Mouse (Mus musculus): Measurements from ENCODE around the gene Olfr1359. TPM values are rescaled to one million over a fixed set of nuclear protein-coding genes. Genes with fewer than 3 reads are reported as not detected.
"Not testable (repeated sequence)": the region's sequence is repeated elsewhere in the genome, so short reads cannot be mapped to it uniquely, and the experiment has no call there.

The Olfr1359 gene
- total RNA-seq (2021) = not detected
- long read RNA-seq, experiment 1 = 0 reads
- long read RNA-seq, experiment 2 = 0 reads

DNA sequence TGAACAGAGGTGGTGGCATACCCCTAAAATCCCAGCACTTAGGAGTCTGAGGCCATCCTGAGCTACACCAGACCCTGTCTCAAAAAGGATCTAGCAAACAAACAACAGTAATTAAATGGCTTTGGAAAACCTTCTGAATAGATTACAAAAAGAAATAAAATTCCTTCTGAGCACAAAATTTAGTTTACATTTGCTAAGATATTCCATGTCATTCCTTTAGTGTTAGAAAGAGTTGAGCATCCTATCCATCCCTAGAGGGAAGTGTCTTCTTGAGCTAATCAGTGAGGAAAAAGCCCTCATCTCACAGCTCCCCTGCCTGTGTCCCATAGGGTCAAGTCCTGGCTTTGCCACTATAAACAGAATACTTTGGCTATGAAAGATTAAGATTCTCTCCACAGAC is at the start of gene Olfr1359:
Gene Olfr1359 (plus strand): TSS at position 301 of the 400 bp plus-strand sequence.
- Histone ChIP-seq H3K27ac (no peak within 1 kb of the TSS), H3K4me3 (no peak within 1 kb of the TSS)
- DNase-seq (ENCODE audit: low spot score in 2 of 2) = no peak
- TF ChIP-seq CTCF (conservative IDR thresholded peaks at IDR 0.05) = no peak

DNA sequence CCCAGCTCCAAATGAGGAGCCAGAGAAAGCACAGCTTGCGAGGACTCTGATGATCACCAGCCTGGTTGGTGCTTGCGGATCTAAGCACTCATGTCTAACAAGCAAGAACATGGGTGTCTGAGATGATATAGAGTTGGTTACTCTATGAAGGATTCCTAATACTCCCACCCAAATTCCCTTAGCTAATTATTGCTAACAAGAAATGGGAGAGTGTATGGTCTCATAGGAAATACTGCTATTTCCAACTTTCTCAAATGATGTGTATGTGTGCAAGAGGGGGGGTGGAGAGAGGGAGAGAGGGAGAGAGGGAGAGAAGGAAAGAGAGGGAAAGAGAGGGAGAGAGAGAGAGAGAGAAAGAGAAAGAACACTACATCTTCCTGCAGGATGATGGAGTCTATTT is 34.6 kb upstream of the Olfr1359 start, which contains the start of gene Olfr1361:
Gene Olfr1361 (minus strand): TSS at position 101 of the 400 bp plus-strand sequence.
- no peak for DNase-seq (ENCODE audit: low spot score in 2 of 2)
- TF ChIP-seq CTCF (conservative IDR thresholded peaks at IDR 0.05) = no peak
- no peak within 1 kb of the TSS for H3K4me3 ChIP-seq
- H3K27ac ChIP-seq = no peak within 1 kb of the TSS

DNA sequence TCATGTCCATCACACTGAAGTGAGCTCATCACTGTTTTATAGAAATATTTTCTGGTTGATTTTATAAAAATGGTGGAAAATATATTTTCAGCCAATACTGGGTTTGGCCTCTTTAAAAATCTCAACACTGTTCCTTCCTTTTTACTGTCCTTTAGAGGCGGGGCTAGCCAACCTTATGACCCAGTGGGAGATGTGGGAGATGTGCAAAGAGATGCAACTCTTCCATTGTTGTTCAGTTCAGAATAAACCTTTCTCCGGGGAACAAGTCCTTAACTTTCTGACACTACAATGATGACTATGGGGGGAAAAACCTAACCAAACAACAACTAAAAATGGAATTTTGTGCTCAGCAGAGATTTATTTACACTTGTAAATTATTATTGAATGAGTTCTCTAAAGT is 20.6 kb upstream of the Olfr1359 start, which contains the start of gene Olfr1360:
Gene Olfr1360 (minus strand): TSS at position 101 of the 400 bp plus-strand sequence.
- no peak for TF ChIP-seq CTCF (conservative IDR thresholded peaks at IDR 0.05)
- Histone ChIP-seq H3K4me3 (no peak within 1 kb of the TSS), H3K27ac (no peak within 1 kb of the TSS)
- DNase-seq (ENCODE audit: low spot score in 2 of 2) = no peak

DNA sequence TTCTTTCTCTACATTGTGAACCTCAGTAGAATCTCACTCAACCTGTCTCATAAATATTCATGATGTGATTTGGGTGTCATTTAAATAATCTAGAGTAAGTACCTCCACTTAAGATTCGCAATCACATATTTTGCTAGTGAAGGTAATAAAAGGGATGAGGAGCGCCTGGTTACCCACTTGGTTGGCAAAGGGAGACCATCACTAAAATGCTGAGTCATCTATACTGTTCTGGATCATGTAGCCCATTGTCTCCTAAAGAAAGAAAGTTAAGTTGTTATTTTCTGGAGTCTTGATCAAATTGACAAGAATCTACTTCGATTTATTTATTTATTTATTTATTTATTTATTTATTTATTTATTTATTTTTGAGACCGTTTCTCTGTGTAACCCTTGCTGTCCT is 8.8 kb downstream of the Olfr1359 start:
- no peak for DNase-seq (ENCODE audit: low spot score in 2 of 2)
- H3K4me3 ChIP-seq = no peak overlapping the region
- TF ChIP-seq CTCF (conservative IDR thresholded peaks at IDR 0.05) = no peak

DNA sequence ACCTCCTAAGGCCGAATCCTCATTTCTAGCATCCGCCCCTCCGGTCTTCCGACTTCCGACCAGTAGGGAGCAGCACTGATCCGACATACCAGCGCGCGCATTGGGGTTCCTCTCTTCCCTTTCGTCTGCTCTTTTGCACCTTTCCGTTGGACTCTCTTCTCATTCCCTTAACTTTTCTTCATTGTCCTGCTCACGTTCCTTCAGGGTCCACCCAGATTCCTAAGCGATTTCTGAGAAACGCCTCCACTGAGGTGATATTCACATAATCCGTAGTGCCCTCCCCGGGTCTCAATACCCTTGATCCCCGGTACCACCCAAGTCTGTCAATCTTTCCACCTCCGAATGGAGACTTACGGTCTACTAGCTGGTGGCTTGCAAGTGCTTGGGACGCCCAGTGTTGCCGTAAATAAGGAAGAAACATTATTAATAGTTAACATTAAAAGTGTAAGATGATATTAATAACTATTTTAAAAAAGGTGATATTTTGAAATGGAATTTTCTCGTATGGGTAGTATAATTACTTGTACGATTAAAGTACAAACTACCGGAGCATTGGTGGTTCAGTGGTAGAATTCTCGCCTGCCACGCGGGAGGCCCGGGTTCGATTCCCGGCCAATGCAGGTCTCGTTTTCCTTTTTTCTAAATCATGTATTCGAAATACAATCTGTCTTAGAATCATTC is 12.3 kb downstream of the Olfr1359 start:
- DNase-seq (ENCODE audit: low spot score in 2 of 2) = peak; percentile 87 to 92
- peak overlapping the region; percentile 83 for H3K27ac ChIP-seq
- H3K4me3 ChIP-seq = peak overlapping the region; percentile 68
- peak; percentile 95 for TF ChIP-seq CTCF (conservative IDR thresholded peaks at IDR 0.05)

More for the DNA sequence above, 8.8 kb downstream of the Olfr1359 start:
- H3K27ac ChIP-seq = no peak overlapping the region

DNA sequence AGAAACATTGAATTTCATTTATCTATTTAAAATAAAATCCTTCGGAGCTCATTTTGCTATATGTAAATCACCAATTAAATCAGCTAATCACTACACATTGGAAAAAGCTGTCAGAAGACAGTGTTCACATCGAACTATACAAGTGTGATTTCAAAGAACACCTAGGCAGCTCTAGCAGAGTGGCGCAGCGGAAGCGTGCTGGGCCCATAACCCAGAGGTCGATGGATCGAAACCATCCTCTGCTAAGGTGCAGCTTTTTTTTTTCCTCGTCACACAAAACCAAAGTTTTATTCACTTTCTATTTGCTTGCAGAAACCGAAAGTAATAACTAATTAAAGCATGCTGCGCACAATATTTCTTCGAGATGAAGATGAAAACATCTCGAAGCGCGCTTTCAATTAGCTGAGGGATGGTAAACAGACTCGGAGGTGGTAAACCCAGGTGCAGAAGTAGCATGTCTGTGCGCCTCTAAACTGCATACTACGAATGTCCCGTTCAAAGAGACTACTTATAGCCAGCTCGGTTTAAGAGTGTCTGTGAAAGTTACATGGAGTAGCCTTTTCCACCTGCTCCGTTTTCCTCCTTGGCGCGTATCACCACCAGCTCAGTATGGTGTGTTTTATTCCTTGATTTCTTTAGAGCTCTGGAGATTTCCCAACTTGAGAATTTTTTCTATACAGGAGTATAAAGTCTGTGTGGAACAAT is 13.1 kb downstream of the Olfr1359 start:
- Histone ChIP-seq H3K27ac (peak overlapping the region; percentile 83), H3K4me3 (peak overlapping the region; percentile 68)
- DNase-seq (ENCODE audit: low spot score in 2 of 2) = peak; percentile 76 to 83
- TF ChIP-seq CTCF (conservative IDR thresholded peaks at IDR 0.05) = no peak

DNA sequence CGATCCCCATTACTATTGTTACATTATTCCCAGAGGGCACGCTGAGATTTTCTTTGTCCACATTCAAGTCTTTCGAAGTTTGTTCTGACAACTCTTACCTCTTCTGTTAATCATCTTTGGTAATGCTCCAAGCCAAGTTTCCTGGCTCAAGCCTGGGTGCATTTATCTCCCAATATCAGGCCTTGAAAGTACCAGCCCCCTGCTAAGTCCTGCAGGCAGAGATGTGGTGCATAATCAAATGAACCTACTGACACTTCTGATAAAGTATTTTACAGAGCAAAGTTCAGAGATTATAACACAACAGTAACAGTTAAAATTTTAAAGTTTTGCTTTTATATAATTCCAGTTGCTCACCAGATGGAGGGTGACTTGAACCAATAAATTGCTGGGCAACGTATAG is 13.8 kb downstream of the Olfr1359 start:
- no peak for DNase-seq (ENCODE audit: low spot score in 2 of 2)
- TF ChIP-seq CTCF (conservative IDR thresholded peaks at IDR 0.05) = no peak
- Histone ChIP-seq H3K4me3 (peak overlapping the region; percentile 68), H3K27ac (no peak overlapping the region)

DNA sequence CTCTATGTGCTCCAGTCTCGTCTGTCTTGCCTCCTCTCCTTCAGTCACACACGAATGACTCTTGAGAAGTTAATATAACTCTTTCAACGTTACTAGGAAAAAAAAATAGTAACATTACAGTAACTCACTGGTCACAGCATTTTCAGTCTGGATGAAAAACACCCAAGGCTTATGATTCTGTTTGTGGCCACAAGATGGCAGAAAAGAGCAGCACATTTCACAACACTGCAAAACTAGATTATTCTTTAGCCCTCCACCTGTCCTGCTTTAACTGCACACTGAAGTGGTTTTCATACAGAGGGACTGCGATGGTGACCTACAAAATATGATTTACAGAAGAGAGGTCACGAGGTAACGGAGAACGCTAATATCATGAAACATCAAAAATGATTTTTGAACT is 16.8 kb downstream of the Olfr1359 start:
- peak; percentile 99 for TF ChIP-seq CTCF (conservative IDR thresholded peaks at IDR 0.05)
- DNase-seq (ENCODE audit: low spot score in 2 of 2) = peak in 1 of 2 experiments; percentile 69
- Histone ChIP-seq H3K4me3 (peak overlapping the region; percentile 55), H3K27ac (no peak overlapping the region)

DNA sequence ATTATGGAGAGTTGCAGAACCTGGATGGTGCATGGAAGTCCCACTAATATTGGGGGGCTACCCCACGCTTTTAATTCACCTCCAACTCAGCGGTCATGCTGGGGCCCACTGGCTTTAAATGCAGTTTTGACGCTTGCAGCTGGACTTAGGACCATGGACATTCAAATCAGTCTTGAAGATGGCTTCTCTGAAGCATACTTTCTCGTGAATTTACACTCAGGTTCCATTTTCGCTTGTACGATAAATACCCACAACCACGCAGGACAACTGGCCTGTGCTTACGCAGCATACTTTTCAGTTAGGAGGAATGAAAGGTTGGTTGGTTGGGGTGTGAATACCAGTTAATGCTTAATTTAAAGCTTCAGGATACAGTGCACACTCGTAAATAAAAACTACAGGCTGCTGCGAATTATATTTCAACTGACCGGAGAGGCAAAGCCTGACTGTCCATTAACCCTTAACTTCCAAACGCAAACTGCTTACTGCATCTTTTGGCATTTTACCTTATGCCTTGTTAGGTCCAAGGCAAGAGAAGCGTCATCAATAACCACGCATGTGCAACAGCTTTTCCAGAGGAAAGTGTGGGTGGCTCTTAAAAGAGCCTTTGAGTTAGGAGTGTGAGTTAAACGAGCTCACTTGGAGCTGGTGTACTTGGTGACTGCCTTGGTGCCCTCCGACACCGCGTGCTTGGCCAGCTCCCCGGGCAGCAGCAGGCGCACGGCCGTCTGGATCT is 17.4 kb downstream of the Olfr1359 start:
- TF ChIP-seq CTCF (conservative IDR thresholded peaks at IDR 0.05) = no peak
- H3K27ac ChIP-seq = peak overlapping the region; percentile 83
- H3K4me3 ChIP-seq = peak overlapping the region; percentile 55
- no peak for DNase-seq (ENCODE audit: low spot score in 2 of 2)

DNA sequence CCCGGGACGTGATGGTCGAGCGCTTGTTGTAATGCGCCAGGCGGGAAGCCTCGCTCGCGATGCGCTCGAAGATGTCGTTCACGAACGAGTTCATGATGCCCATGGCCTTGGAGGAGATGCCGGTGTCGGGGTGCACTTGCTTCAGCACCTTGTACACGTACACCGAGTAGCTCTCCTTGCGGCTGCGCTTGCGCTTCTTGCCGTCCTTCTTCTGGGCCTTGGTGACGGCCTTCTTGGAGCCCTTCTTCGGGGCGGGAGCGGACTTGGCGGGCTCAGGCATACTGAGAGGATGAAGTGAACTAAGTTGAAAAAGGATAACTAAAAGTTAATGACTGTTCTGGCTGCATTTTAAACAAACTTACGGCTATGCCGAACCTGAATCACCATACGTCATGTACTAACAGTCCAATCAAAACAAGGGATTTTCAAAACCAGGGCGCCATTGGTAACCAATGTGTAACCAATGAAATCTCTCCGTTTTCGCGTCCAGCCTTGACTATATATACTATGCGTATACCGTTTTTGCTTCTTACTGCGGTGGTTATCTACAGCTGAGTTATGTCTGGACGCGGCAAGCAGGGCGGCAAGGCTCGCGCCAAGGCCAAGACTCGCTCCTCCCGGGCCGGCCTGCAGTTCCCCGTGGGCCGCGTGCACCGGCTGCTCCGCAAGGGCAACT is 18.1 kb downstream of the Olfr1359 start, which contains the start of the genes Hist1h2bl and Hist1h2ai:
Gene Hist1h2bl (minus strand): TSS at position 280 of the 676 bp plus-strand sequence.
Gene Hist1h2ai (plus strand): TSS at position 559 of the 676 bp plus-strand sequence.
- peak within 1 kb of the TSS; percentile 58 for H3K4me3 ChIP-seq
- peak within 1 kb of the TSS; percentile 86 for H3K27ac ChIP-seq
- DNase-seq (ENCODE audit: low spot score in 2 of 2) = peak; percentile 84 to 94

DNA sequence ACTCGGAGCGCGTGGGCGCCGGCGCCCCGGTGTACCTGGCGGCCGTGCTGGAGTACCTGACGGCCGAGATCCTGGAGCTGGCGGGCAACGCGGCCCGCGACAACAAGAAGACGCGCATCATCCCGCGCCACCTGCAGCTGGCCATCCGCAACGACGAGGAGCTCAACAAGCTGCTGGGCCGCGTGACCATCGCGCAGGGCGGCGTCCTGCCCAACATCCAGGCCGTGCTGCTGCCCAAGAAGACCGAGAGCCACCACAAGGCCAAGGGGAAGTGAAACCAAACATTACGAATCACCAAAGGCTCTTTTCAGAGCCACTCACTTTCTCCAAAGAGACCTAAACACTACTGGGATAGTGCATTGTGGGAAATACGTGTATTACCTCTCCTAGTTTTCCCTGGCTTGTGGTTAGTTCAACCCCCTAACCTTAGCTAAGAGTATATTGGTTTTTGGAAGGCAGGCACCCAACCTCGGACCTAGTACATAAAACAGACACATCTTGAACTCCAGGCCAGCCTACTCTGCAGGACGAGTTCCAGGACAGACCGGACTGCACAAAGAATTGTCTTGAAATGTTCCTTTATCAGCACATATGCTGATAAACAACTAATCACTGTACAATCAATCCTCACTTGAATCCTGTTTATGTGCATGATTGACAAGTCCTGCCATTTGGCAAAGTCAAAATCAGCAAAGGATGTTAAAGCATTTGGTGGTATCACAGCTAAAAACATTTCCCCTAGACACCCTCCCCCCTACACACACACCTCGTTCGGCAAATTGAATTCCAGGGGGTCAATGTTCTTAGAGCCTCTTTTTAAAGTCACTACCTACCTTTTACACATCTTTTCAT is 18.9 kb downstream of the Olfr1359 start:
- H3K4me3 ChIP-seq = peak overlapping the region; percentile 58
- peak overlapping the region; percentile 86 for H3K27ac ChIP-seq
- DNase-seq (ENCODE audit: low spot score in 2 of 2) = not testable (repeated sequence)

DNA sequence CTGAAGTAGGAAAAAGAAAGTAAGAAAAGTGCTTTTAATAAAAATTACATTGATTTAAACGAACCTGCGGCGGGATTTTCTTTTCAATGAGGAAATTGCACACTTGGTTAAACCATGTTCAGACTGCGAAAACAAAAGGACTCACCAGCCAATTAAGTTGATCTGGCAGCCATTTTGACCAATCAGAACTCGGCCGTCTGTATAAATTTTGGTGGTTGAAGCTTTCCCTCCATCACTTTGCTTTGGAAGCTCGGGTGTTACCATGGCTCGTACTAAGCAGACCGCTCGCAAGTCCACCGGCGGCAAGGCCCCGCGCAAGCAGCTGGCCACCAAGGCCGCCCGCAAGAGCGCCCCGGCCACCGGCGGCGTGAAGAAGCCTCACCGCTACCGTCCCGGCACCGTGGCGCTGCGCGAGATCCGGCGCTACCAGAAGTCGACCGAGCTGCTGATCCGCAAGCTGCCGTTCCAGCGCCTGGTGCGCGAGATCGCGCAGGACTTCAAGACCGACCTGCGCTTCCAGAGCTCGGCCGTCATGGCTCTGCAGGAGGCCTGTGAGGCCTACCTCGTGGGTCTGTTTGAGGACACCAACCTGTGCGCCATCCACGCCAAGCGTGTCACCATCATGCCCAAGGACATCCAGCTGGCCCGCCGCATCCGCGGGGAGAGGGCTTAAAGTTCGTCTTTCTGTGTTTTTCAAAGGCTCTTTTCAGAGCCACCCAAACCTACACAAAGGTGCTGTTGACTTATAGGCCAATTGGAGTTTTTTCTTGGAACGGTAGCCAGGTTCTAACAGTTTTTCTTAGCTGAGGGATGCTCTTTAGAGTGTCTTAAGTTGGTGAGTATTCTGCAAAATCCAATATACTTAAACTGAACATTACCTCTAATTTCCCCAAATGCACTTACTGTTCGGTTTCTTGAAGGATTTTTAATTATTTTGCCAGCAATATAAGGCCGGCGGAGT is 19.8 kb downstream of the Olfr1359 start, which contains the start of gene Hist1h3h:
Gene Hist1h3h (plus strand): TSS at position 263 of the 961 bp plus-strand sequence.
- Histone ChIP-seq H3K27ac (peak within 1 kb of the TSS; percentile 86), H3K4me3 (peak within 1 kb of the TSS; percentile 58)
- DNase-seq (ENCODE audit: low spot score in 2 of 2) = peak; percentile 87 to 93
